Comparison of ENCODE assay signal across 27 mouse cellular contexts in genomic region chr8:48053611-48054010, GRCm38 (mm10). TPM values are rescaled to one million over a fixed set of nuclear protein-coding genes. Genes with fewer than 3 reads are reported as not detected.
DNase-seq lines count a peak whose midpoint lies in the region; ATAC-seq lines count a peak whose summit lies in the region.
"Had no signal": no experiment of that assay in that cellular context is flagged by ENCODE, and none has a peak within 500 bp of the region (broad histone marks: within the 10 kb centered on the region; RNA-seq: fewer than 3 reads in every experiment).

No protein-coding gene starts in this region.

- no peak for ATAC-seq in kidney, embryonic 16.5 days (ENCODE audit: low FRiP score, low TSS enrichment)
- ATAC-seq in kidney, embryonic 15.5 days (replicated peaks; ENCODE audit: low FRiP score): no peak
- ATAC-seq: CD4-positive, CD25-positive, alpha-beta regulatory T cell, adult 4 months; forebrain, embryonic 15.5 days; hindbrain, postnatal 0 days had no signal

- DNase-seq in kidney, adult 11 months: peak; percentile 43
- peak; percentile 16 to 43 for DNase-seq in kidney, adult 8-10 months
- DNase-seq in yolk sac, embryonic 10.5 days (ENCODE audit: low spot score): peak; percentile 11
- DNase-seq in cerebellum, postnatal 10 days: no peak
- DNase-seq: adrenal gland, adult 2 months; adrenal gland, postnatal 14 days; cerebellum, adult 11 months; cerebellum, adult 2 months; cerebellum, adult 9-11 months; cerebellum, postnatal 36 days; embryo, embryonic 11 days; gastrocnemius, postnatal 25 days; heart, adult 2 months; heart, postnatal 10 days; heart, postnatal 4 days had no signal

- H3K4me2 ChIP-seq in kidney, embryonic 16.5 days (replicated peaks; ENCODE audit: low read depth, low read length): no peak overlapping the region
- H3K4me2 ChIP-seq in kidney, embryonic 15.5 days: no peak overlapping the region
- H3K4me2 ChIP-seq: embryonic facial prominence, embryonic 13.5 days; forebrain, embryonic 12.5 days; forebrain, embryonic 15.5 days; heart, embryonic 12.5 days; heart, embryonic 15.5 days; hindbrain, embryonic 14.5 days had no signal

- H3K9ac ChIP-seq in kidney, embryonic 16.5 days (replicated peaks; ENCODE audit: low read length): no peak overlapping the region
- H3K9ac ChIP-seq in kidney, embryonic 15.5 days: no peak overlapping the region
- H3K9ac ChIP-seq: embryonic facial prominence, embryonic 13.5 days; forebrain, embryonic 12.5 days; forebrain, embryonic 15.5 days; heart, embryonic 12.5 days; heart, embryonic 15.5 days; hindbrain, embryonic 14.5 days had no signal

- no peaks in the 10 kb centered on the region for H3K36me3 ChIP-seq in kidney, embryonic 16.5 days (ENCODE audit: insufficient read depth, low read length)
- H3K36me3 ChIP-seq in kidney, embryonic 15.5 days: no peaks in the 10 kb centered on the region
- H3K36me3 ChIP-seq: embryonic facial prominence, embryonic 10.5 days; embryonic facial prominence, embryonic 13.5 days; forebrain, embryonic 12.5 days; forebrain, embryonic 15.5 days; heart, embryonic 12.5 days; heart, embryonic 15.5 days had no signal

- H3K9me3 ChIP-seq in kidney, embryonic 16.5 days (ENCODE audit: low read length): no peaks in the 10 kb centered on the region
- no peaks in the 10 kb centered on the region for H3K9me3 ChIP-seq in kidney, embryonic 15.5 days (replicated peaks)
- H3K9me3 ChIP-seq: embryonic facial prominence, embryonic 10.5 days; embryonic facial prominence, embryonic 13.5 days; forebrain, embryonic 12.5 days; forebrain, embryonic 15.5 days; heart, embryonic 12.5 days; heart, embryonic 15.5 days had no signal

- no peak overlapping the region for H3K4me3 ChIP-seq in kidney, embryonic 16.5 days (ENCODE audit: low read length)
- no peak overlapping the region for H3K4me3 ChIP-seq in kidney, embryonic 15.5 days (replicated peaks)
- H3K4me3 ChIP-seq: embryonic facial prominence, embryonic 10.5 days; embryonic facial prominence, embryonic 13.5 days; erythroblast, embryonic 14.5 days; forebrain, embryonic 12.5 days; forebrain, embryonic 15.5 days; heart, adult 2 months; heart, embryonic 12.5 days; heart, embryonic 15.5 days had no signal

- no peaks in the 10 kb centered on the region for H3K27me3 ChIP-seq in kidney, embryonic 16.5 days (ENCODE audit: insufficient read depth, low read length)
- no peaks in the 10 kb centered on the region for H3K27me3 ChIP-seq in kidney, embryonic 15.5 days
- H3K27me3 ChIP-seq: embryonic facial prominence, embryonic 13.5 days; forebrain, embryonic 12.5 days; forebrain, embryonic 15.5 days; heart, embryonic 12.5 days; heart, embryonic 15.5 days had no signal

- WGBS in kidney, embryonic 16.5 days: 70% methylated on average over 5 of the region's 5 CpGs
- WGBS in kidney, embryonic 15.5 days: 67% methylated on average over 5 of the region's 5 CpGs

- no peak overlapping the region for H3K27ac ChIP-seq in kidney, embryonic 16.5 days (ENCODE audit: low read length)
- no peak overlapping the region for H3K27ac ChIP-seq in kidney, embryonic 15.5 days
- H3K27ac ChIP-seq: embryonic facial prominence, embryonic 10.5 days; embryonic facial prominence, embryonic 13.5 days; forebrain, embryonic 12.5 days; forebrain, embryonic 15.5 days; heart, adult 2 months; heart, embryonic 15.5 days; hindbrain, embryonic 14.5 days; hindbrain, postnatal 0 days had no signal

- 0 out of 2 replicates have a peak, but pooled peaks cover 5% of the 10 kb centered on the region for H3K4me1 ChIP-seq in kidney, embryonic 16.5 days (ENCODE audit: insufficient read depth, low read length)
- no peaks in the 10 kb centered on the region for H3K4me1 ChIP-seq in kidney, embryonic 15.5 days
- H3K4me1 ChIP-seq: embryonic facial prominence, embryonic 10.5 days; embryonic facial prominence, embryonic 13.5 days; forebrain, embryonic 12.5 days; forebrain, embryonic 15.5 days; heart, embryonic 12.5 days; heart, embryonic 15.5 days had no signal

RNA-seq across cellular contexts. Expression of gene Dctd, which starts 45.3 kb away (rescaled TPM):
- 37.1 and 38.8 TPM in 2 replicates for polyA plus RNA-seq in kidney, embryonic 16.5 days (2015; fragmentation: Nextera tagmentation; extraction: Ambion mirVana)
- 36.7 and 36.8 TPM in 2 replicates for polyA plus RNA-seq in kidney, embryonic 15.5 days (2015; fragmentation: Nextera tagmentation; extraction: Ambion mirVana)
- polyA plus RNA-seq: erythroblast, embryonic 14.5 days had no signal

Comparison
In these comparisons a context has a peak if more than half of its experiments do, and no peak if none do; other contexts are left out.
1. DNase-seq: peak in kidney, adult 11 months (single experiment), kidney, adult 8-10 months (2 of 2) and yolk sac, embryonic 10.5 days (single experiment); none in cerebellum, postnatal 10 days (0 of 2).